In the genomic region with DNA sequence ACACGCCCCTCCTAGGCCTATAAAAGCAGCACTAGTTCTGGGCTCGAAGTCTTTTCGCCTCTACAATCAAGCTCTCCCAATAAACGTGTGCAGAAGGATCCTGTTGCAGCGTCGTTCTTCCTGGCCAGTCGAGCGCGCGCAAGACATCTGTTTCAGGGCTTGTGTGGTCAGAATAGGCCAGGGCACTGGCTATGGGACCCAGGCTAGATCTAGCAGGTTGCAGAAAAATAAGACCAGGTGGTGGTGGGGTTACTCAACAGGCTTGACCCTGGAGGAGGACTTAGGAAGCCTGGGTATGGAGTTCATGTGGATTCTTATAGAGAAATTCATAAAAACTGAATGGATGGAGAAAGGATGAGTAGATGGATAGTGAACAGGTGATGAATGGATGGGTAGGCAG, we compare ENCODE assay signal across 5 mouse cellular contexts. TPM values are rescaled to one million over a fixed set of nuclear protein-coding genes. Genes with fewer than 3 reads are reported as not detected.
DNase-seq lines count a peak whose midpoint lies in the region; ATAC-seq lines count a peak whose summit lies in the region.
"Not testable (repeated sequence)": the region's sequence is repeated elsewhere in the genome, so short reads cannot be mapped to it uniquely, and the experiment has no call there.

No protein-coding gene starts in this region.

- H3K4me2 ChIP-seq in liver, embryonic 11.5 days = not testable (repeated sequence)

- H3K4me3 ChIP-seq in embryonic facial prominence, embryonic 10.5 days; heart, embryonic 10.5 days; liver, embryonic 11.5 days (ENCODE audit: low read depth, low read length): not testable (repeated sequence)

- peak; percentile 2 for DNase-seq in embryonic facial prominence, embryonic 10.5 days (ENCODE audit: low spot score)
- DNase-seq in heart, adult 11 months = peak; percentile 59
- peak; percentile 54 for DNase-seq in heart, embryonic 10.5 days (ENCODE audit: low spot score)
- DNase-seq in liver, embryonic 11.5 days (ENCODE audit: low spot score) = peak; percentile 24
- peak; percentile 18 for DNase-seq in testis, postnatal 10 days (ENCODE audit: low spot score)

- H3K36me3 ChIP-seq in embryonic facial prominence, embryonic 10.5 days (replicated peaks); heart, embryonic 10.5 days; liver, embryonic 11.5 days (ENCODE audit: control insufficient read depth, insufficient read depth, low read length): not testable (repeated sequence)

- H3K27me3 ChIP-seq in embryonic facial prominence, embryonic 10.5 days (replicated peaks; ENCODE audit: low read depth, poor library complexity, severe bottlenecking); heart, embryonic 10.5 days (ENCODE audit: insufficient read depth, poor library complexity, severe bottlenecking); liver, embryonic 11.5 days (replicated peaks; ENCODE audit: control insufficient read depth, insufficient read depth, low read length): not testable (repeated sequence)

- not testable (repeated sequence) for H3K9me3 ChIP-seq in embryonic facial prominence, embryonic 10.5 days; heart, embryonic 10.5 days; liver, embryonic 11.5 days (ENCODE audit: control insufficient read depth, low read length)

- not testable (repeated sequence) for H3K9ac ChIP-seq in liver, embryonic 11.5 days (ENCODE audit: low read depth, low read length)

- not testable (repeated sequence) for H3K4me1 ChIP-seq in embryonic facial prominence, embryonic 10.5 days; heart, embryonic 10.5 days; liver, embryonic 11.5 days (replicated peaks; ENCODE audit: control insufficient read depth, insufficient read depth, low read length)

- H3K27ac ChIP-seq in embryonic facial prominence, embryonic 10.5 days (replicated peaks); heart, embryonic 10.5 days; liver, embryonic 11.5 days (ENCODE audit: low read depth, low read length): not testable (repeated sequence)

- WGBS in embryonic facial prominence, embryonic 10.5 days = 92% methylated on average over 9 of the region's 10 CpGs
- 86% methylated on average over 9 of the region's 10 CpGs for WGBS in heart, embryonic 10.5 days
- WGBS in liver, embryonic 11.5 days = 96% methylated on average over 6 of the region's 10 CpGs

- ATAC-seq in liver, embryonic 11.5 days (replicated peaks; ENCODE audit: low FRiP score) = not testable (repeated sequence)

RNA-seq across cellular contexts. Expression of gene BC017158, which starts 44.7 kb away (rescaled TPM):
- polyA plus RNA-seq in embryonic facial prominence, embryonic 10.5 days (2016; fragmentation: Nextera tagmentation; extraction: Ambion mirVana) = 24.6 and 27.3 TPM in 2 replicates
- polyA plus RNA-seq in heart, embryonic 10.5 days (2016; fragmentation: Nextera tagmentation; extraction: Ambion mirVana) = 20.3 and 25.1 TPM in 2 replicates
- 38.2 and 42.3 TPM in 2 replicates for polyA plus RNA-seq in liver, embryonic 11.5 days (2014; fragmentation: Nextera tagmentation; extraction: Ambion mirVana)

Comparison
In these comparisons a context has a peak if more than half of its experiments do, and no peak if none do; other contexts are left out.
1. DNase-seq: peak in every context shown above with its lines; median percentile 59 in heart, adult 11 months; 54 in heart, embryonic 10.5 days; 24 in liver, embryonic 11.5 days; 18 in testis, postnatal 10 days; 2 in embryonic facial prominence, embryonic 10.5 days.